Mouse (Mus musculus): ENCODE measurements around the gene Crocc.
A peak's percentile ranks its signal among the peaks of the same experiment; 100 is the strongest.

The Crocc gene

GRCm38 (mm10) chr4:140987476-140987875, 72.9 kb downstream of the Crocc start:
- DNase-seq (ENCODE audit: extremely low spot score, low read depth, low spot score), result no peak

- peak; percentile 30 for DNase-seq (ENCODE audit: extremely low spot score, low read depth, low spot score)
These were observed 73.5 kb downstream of the Crocc start, which contains the start of gene Atp13a2 for GRCm38 (mm10) chr4:140986711-140987395. Gene Atp13a2, plus strand, starts transcription at chr4:140986873.

- no peak for DNase-seq (ENCODE audit: extremely low spot score, low read depth, low spot score)
These were observed 74.2 kb downstream of the Crocc start for GRCm38 (mm10) chr4:140986024-140986710.

- DNase-seq (ENCODE audit: extremely low spot score, low read depth, low spot score), result no peak
These were observed 75.8 kb downstream of the Crocc start for GRCm38 (mm10) chr4:140984544-140984943.

- no peak for DNase-seq (ENCODE audit: extremely low spot score, low read depth, low spot score)
These were observed 76.9 kb downstream of the Crocc start for GRCm38 (mm10) chr4:140983442-140983841.

GRCm38 (mm10) chr4:140982808-140983207, 77.5 kb downstream of the Crocc start:
- no peak for DNase-seq (ENCODE audit: extremely low spot score, low read depth, low spot score)

GRCm38 (mm10) chr4:140981605-140982004, 78.7 kb downstream of the Crocc start:
- DNase-seq (ENCODE audit: extremely low spot score, low read depth, low spot score), result no peak

GRCm38 (mm10) chr4:140977886-140978692, 82.3 kb downstream of the Crocc start:
- DNase-seq (ENCODE audit: extremely low spot score, low read depth, low spot score), result no peak

GRCm38 (mm10) chr4:140977278-140977677, 83.1 kb downstream of the Crocc start:
- DNase-seq (ENCODE audit: extremely low spot score, low read depth, low spot score), result no peak

- no peak for DNase-seq (ENCODE audit: extremely low spot score, low read depth, low spot score)
These were observed 85.0 kb downstream of the Crocc start for GRCm38 (mm10) chr4:140975356-140975755.

GRCm38 (mm10) chr4:140974408-140974807, 85.9 kb downstream of the Crocc start:
- DNase-seq (ENCODE audit: extremely low spot score, low read depth, low spot score), result no peak

GRCm38 (mm10) chr4:140971691-140972090, 88.7 kb downstream of the Crocc start:
- DNase-seq (ENCODE audit: extremely low spot score, low read depth, low spot score), result no peak

- DNase-seq (ENCODE audit: extremely low spot score, low read depth, low spot score), result no peak
These were observed 92.8 kb downstream of the Crocc start for GRCm38 (mm10) chr4:140967386-140968159.
